Mouse (Mus musculus) embryonic facial prominence, embryonic 13.5 days (tissue): ENCODE data around the gene H3f3b. TPM values are rescaled to one million over a fixed set of nuclear protein-coding genes. Genes with fewer than 3 reads are reported as not detected.

Experiments
- ATAC-seq: fragments of 200-750 bp; cut with Nextera tagmentation; 2 replicates; pipeline ENCODE4 v1.8.0; 2017; ENCODE audit warnings: low read depth; ENCODE audit not compliant: insufficient number of reproducible peaks, insufficient read depth, low FRiP score, low TSS enrichment
- H3K27ac ChIP-seq: fragments of 300-500 bp; sonication (generic); 2 replicates; pipeline ENCODE4 v1.5.1; 2015; ENCODE audit warnings: moderate library complexity, mild to moderate bottlenecking, inconsistent platforms
- H3K27me3 ChIP-seq: fragments of 300-500 bp; sonication (generic); 2 replicates; pipeline ENCODE4 v1.6.1; 2015; ENCODE audit warnings: mild to moderate bottlenecking, inconsistent platforms
- H3K36me3 ChIP-seq: fragments of 300-500 bp; sonication (generic); 2 replicates; pipeline ENCODE4 v1.6.1; 2015; ENCODE audit warnings: mild to moderate bottlenecking, inconsistent platforms
- H3K4me1 ChIP-seq: fragments of 300-500 bp; sonication (generic); 2 replicates; pipeline ENCODE4 v1.6.1; 2015; ENCODE audit warnings: inconsistent platforms
- H3K4me2 ChIP-seq: fragments of 300-500 bp; sonication (generic); 2 replicates; pipeline ENCODE4 v1.6.1; 2015; ENCODE audit warnings: moderate library complexity, mild to moderate bottlenecking, inconsistent platforms
- H3K4me3 ChIP-seq: fragments of 300-500 bp; sonication (generic); 2 replicates; pipeline ENCODE4 v1.5.1; 2015; ENCODE audit warnings: mild to moderate bottlenecking, inconsistent platforms
- H3K9ac ChIP-seq: fragments of 300-500 bp; sonication (generic); 2 replicates; pipeline ENCODE4 v1.6.1; 2015; ENCODE audit warnings: mild to moderate bottlenecking, inconsistent platforms
- H3K9me3 ChIP-seq: fragments of 300-500 bp; sonication (generic); 2 replicates; pipeline ENCODE4 v1.6.1; 2016; ENCODE audit warnings: inconsistent platforms
- WGBS: fragments of 180-500 bp; shearing (Covaris S2); methylation state at CpG from one replicate; pipeline ENCODE4 v1.1.7; 2015; ENCODE audit warnings: mixed read lengths; 5-methylcytosine and 5-hydroxymethylcytosine counted together
- polyA plus RNA-seq: library from polyadenylated mRNA; unstranded; fragments of >200 nt; fragmentation: Nextera tagmentation; extraction: Ambion mirVana; gene quantifications from 2 replicates; pipeline ENCODE4 v1.2.1, GENCODE M21; 2015

Gene H3f3b
- polyA plus RNA-seq, 1 experiment from 2014 or later: 2,264 TPM

- Histone ChIP-seq H3K4me2 (peak overlapping the region; percentile 70), H3K27me3 (no peaks in the 10 kb centered on the region; the same call in 1 of the 2 replicates), H3K4me1 (peaks cover 24% of the 10 kb centered on the region), H3K4me3 (peak overlapping the region; percentile 38), H3K9ac (peak overlapping the region; percentile 74), H3K36me3 (peaks cover 45% of the 10 kb centered on the region), H3K9me3 (no peaks in the 10 kb centered on the region), H3K27ac (peak overlapping the region; percentile 82)
- no peak; the same call in 1 of the 2 replicates for ATAC-seq
- 61% methylated on average over 9 of the region's 9 CpGs for WGBS
Measured at GRCm38 (mm10) chr11:116005701-116006419, 21.9 kb downstream of the H3f3b start.

DNA sequence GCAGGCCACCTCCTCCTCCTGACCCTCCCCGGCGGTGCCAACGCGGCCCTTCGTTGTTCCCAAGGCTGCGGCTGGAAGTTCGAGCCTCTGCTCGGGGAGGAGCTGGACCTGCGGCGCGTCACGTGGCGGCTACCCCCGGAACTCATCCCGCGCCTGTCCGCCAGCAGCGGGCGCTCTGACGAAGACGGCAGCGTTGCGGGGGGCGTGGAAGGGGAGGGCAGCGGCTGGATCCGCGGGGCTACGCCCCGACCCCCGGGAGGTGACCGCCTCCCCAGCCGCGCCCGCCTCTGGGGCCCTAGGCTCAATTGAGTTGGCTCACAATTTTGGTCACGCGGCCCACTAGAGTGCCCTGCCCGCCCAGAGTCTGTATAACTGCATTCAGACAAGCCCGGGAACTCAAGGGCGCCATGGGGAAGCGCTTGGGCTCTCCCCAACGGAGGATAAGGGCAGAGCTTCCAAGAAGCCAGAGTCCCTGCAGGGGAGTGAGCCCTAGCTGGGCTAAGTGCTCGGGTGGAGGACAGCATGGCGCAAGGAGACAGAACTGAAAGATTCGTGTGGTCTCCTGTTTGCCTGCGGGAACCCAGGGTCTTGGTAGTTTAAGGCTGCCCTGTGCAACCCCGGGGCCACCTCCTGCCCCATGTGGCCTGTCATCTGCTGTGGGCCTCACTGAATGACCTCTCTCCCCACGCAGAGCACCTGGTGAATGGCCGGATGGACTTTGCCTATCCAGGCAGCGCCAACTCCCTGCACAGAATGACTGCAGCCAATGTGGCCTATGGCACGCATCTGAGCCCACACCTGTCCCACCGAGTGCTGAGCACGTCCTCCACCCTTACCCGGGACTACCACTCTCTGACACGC is 22.7 kb downstream of the H3f3b start:
- Histone ChIP-seq H3K36me3 (peaks cover 40% of the 10 kb centered on the region), H3K4me1 (peaks cover 29% of the 10 kb centered on the region), H3K27me3 (peaks cover 4% of the 10 kb centered on the region; the same call in 1 of the 2 replicates), H3K27ac (peak overlapping the region; percentile 82), H3K4me2 (peak overlapping the region; percentile 70), H3K4me3 (peak overlapping the region; percentile 38), H3K9ac (peak overlapping the region; percentile 74), H3K9me3 (no peaks in the 10 kb centered on the region)
- peak; percentile 78 for ATAC-seq
- 4% methylated on average over 54 of the region's 54 CpGs for WGBS

- Histone ChIP-seq H3K27me3 (peaks cover 5% of the 10 kb centered on the region; the same call in 1 of the 2 replicates), H3K4me2 (peak overlapping the region; percentile 70), H3K4me1 (peaks cover 33% of the 10 kb centered on the region), H3K4me3 (peak overlapping the region; percentile 38), H3K9ac (peak overlapping the region; percentile 74), H3K36me3 (peaks cover 32% of the 10 kb centered on the region), H3K27ac (peak overlapping the region; percentile 76), H3K9me3 (no peaks in the 10 kb centered on the region)
- 31% methylated on average over 8 of the region's 8 CpGs for WGBS
- ATAC-seq: no peak
Measured at GRCm38 (mm10) chr11:116004186-116004823, 23.5 kb downstream of the H3f3b start.

DNA sequence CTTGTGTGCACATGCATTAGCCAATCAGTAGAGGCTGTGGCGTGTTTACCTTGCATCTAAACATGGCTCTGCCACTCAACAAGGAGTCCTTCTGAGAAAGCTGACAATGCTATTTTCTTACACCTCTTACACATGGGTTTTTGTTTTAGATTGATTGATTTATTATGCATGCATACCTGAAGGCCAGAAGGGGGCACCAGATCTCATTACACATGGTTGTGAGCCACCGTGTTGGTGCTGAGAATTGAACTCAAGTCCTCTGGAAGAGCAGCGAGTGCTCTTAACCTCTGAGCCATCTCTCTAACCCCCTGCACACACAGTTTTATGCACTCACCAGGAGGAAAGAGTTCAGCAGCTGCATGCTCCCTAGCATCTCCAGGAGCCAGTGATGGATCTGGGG is 24.9 kb downstream of the H3f3b start:
- H3K27ac ChIP-seq: no peak overlapping the region

GRCm38 (mm10) chr11:116001725-116002124 is 26.0 kb downstream of the H3f3b start:
- H3K9ac ChIP-seq: no peak overlapping the region
- no peak overlapping the region for H3K4me2 ChIP-seq
- H3K27ac ChIP-seq: no peak overlapping the region
- peaks cover 7% of the 10 kb centered on the region; the same call in 1 of the 2 replicates for H3K36me3 ChIP-seq
- no peak for ATAC-seq
- H3K4me1 ChIP-seq: peaks cover 33% of the 10 kb centered on the region
- H3K4me3 ChIP-seq: no peak overlapping the region
- H3K9me3 ChIP-seq: no peaks in the 10 kb centered on the region
- H3K27me3 ChIP-seq: peaks cover 5% of the 10 kb centered on the region; the same call in 1 of the 2 replicates
- WGBS: 69% methylated on average over 6 of the region's 6 CpGs

More for the DNA sequence above, 24.9 kb downstream of the H3f3b start:
- peaks cover 5% of the 10 kb centered on the region; the same call in 1 of the 2 replicates for H3K27me3 ChIP-seq
- ATAC-seq: no peak
- peaks cover 33% of the 10 kb centered on the region for H3K4me1 ChIP-seq
- H3K4me2 ChIP-seq: no peak overlapping the region
- H3K36me3 ChIP-seq: peaks cover 18% of the 10 kb centered on the region
- no peak overlapping the region for H3K4me3 ChIP-seq
- 93% methylated on average over 3 of the region's 3 CpGs for WGBS
- H3K9me3 ChIP-seq: no peaks in the 10 kb centered on the region
- H3K9ac ChIP-seq: no peak overlapping the region

- no peak overlapping the region for H3K27ac ChIP-seq
- no peak for ATAC-seq
- peaks cover 5% of the 10 kb centered on the region; the same call in 1 of the 2 replicates for H3K27me3 ChIP-seq
- H3K4me3 ChIP-seq: no peak overlapping the region
- 0 out of 2 replicates have a peak, but pooled peaks cover 3% of the 10 kb centered on the region for H3K36me3 ChIP-seq
- H3K9ac ChIP-seq: no peak overlapping the region
- H3K9me3 ChIP-seq: no peaks in the 10 kb centered on the region
- H3K4me1 ChIP-seq: peaks cover 24% of the 10 kb centered on the region
- no peak overlapping the region for H3K4me2 ChIP-seq
- 21% methylated on average over 10 of the region's 10 CpGs for WGBS
Measured at GRCm38 (mm10) chr11:116000607-116001006, 27.2 kb downstream of the H3f3b start.

DNA sequence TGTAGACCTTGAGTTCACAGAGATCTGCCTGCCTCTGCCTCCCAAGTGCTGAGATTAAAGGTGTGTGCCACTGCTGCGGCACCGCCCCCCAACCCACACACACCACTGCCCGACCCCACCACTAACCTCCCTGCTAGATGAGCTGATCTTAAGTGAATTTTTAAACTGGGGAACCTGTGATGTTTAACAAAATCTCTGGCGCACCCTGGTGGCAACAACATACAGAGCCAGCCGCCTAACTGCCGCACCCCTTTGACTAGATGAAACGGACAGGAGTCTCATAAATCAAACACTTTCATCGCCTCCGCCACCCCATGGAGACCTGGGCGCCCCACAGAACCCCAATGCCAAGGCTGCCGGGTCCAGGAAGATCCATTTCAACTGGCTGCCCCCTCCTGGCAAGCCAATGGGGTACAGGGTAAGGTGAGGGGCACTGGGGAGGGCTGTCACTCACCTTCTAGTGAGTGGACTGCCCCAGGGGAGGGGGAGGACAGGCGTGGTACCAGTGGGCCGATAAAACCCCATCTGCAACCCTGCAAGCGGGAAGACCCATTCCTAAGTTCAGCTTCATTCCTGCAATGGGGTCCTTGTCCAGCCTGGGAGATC is 28.1 kb downstream of the H3f3b start:
- H3K27ac ChIP-seq: no peak overlapping the region
- H3K36me3 ChIP-seq: 0 out of 2 replicates have a peak, but pooled peaks cover 3% of the 10 kb centered on the region
- 20% methylated on average over 14 of the region's 14 CpGs for whole genome bisulfite sequencing
- peak overlapping the region; percentile 18; the same call in 1 of the 2 replicates for H3K4me2 ChIP-seq
- no peak overlapping the region for H3K9ac ChIP-seq
- peaks cover 5% of the 10 kb centered on the region; the same call in 1 of the 2 replicates for H3K27me3 ChIP-seq
- ATAC-seq: no peak
- H3K4me3 ChIP-seq: no peak overlapping the region
- peaks cover 14% of the 10 kb centered on the region; the same call in 1 of the 2 replicates for H3K4me1 ChIP-seq
- no peaks in the 10 kb centered on the region for H3K9me3 ChIP-seq

DNA sequence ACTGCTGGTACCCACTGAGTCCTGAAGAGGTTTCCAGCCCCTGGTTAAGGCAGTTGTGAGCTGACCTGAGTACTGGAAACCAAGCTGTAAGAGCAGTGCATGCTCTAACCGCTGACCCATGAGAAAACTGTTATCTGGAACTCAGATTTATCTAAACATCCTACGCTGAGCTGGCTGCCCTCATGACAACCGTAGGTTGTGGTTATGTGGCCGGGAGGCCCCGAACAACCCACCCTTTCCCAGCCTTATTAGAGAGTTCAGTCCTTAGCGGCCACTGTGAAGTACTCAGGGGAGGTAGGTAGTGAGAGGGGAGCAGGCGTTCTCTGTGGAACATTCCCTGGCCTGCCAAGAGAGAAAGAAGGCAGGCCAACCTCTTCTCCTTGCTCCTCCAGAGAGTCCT is 28.7 kb downstream of the H3f3b start:
- H3K4me1 ChIP-seq: peaks cover 11% of the 10 kb centered on the region; the same call in 1 of the 2 replicates
- H3K4me3 ChIP-seq: no peak overlapping the region
- no peak overlapping the region for H3K27ac ChIP-seq
- H3K9ac ChIP-seq: no peak overlapping the region
- ATAC-seq: no peak
- 81% methylated on average over 7 of the region's 7 CpGs for WGBS
- H3K27me3 ChIP-seq: peaks cover 5% of the 10 kb centered on the region; the same call in 1 of the 2 replicates
- no peaks in the 10 kb centered on the region for H3K9me3 ChIP-seq
- H3K36me3 ChIP-seq: 0 out of 2 replicates have a peak, but pooled peaks cover 3% of the 10 kb centered on the region
- no peak overlapping the region for H3K4me2 ChIP-seq

GRCm38 (mm10) chr11:115997662-115998061 is 30.1 kb downstream of the H3f3b start:
- Histone ChIP-seq H3K27ac (no peak overlapping the region), H3K27me3 (peaks cover 5% of the 10 kb centered on the region; the same call in 1 of the 2 replicates), H3K36me3 (no peaks in the 10 kb centered on the region), H3K9me3 (no peaks in the 10 kb centered on the region), H3K4me1 (peaks cover 11% of the 10 kb centered on the region; the same call in 1 of the 2 replicates), H3K4me3 (no peak overlapping the region), H3K4me2 (no peak overlapping the region), H3K9ac (no peak overlapping the region)
- WGBS: 69% methylated on average over 5 of the region's 5 CpGs
- no peak for ATAC-seq

- H3K9ac ChIP-seq: no peak overlapping the region
- no peaks in the 10 kb centered on the region for H3K9me3 ChIP-seq
- 78% methylated on average over 4 of the region's 4 CpGs for WGBS
- peaks cover 11% of the 10 kb centered on the region; the same call in 1 of the 2 replicates for H3K4me1 ChIP-seq
- H3K4me2 ChIP-seq: no peak overlapping the region
- ATAC-seq: no peak
- no peak overlapping the region for H3K4me3 ChIP-seq
- no peak overlapping the region for H3K27ac ChIP-seq
- H3K27me3 ChIP-seq: peaks cover 5% of the 10 kb centered on the region; the same call in 1 of the 2 replicates
- H3K36me3 ChIP-seq: no peaks in the 10 kb centered on the region
Measured at GRCm38 (mm10) chr11:115997047-115997446, 30.7 kb downstream of the H3f3b start.
